Mouse (Mus musculus): ENCODE results near the gene Myh8. TPM values are rescaled to one million over a fixed set of nuclear protein-coding genes. Genes with fewer than 3 reads are reported as not detected.

Gene Myh8
- 1 to 10 TPM; 1.3 to 1.4 TPM for total RNA-seq (2021)

DNA sequence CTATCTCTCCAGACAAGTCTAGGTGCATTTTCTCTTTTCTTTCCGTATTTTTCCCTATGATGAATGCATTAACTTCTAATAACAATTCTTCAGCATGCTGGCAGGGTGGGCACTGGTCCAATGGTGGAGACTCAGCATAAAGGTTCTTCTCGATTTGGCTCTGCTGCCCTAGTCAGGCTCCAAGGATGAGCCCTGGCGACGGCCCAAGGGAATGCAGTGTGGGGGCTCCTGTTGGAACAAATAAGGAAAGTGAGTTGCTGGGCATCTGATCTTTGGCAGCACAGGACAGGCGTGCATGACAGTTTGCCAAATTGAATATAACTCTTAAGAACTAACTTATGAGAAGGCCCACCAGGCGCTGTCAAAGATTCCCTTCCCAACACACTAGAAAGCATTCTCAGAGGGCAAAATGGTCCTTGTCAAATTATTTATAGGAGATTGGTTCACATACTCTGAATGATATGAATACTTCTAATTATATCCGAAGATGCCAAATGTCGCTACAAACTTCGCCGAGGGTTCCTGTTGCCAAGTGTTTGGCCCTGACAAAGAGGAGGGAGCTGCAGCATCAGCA is at the start of gene Myh8:
Myh8 (plus strand) TSS at position 524 of the 574 bp plus-strand sequence.
- DNase-seq (ENCODE audit: extremely low spot score in 1 of 2, low spot score in 1 of 2) = no peak

GRCm38 (mm10) chr11:67228731-67229130 is 48.2 kb upstream of the Myh8 start:
- DNase-seq (ENCODE audit: extremely low spot score in 1 of 2, low spot score in 1 of 2) = no peak

GRCm38 (mm10) chr11:67229166-67229565 is 47.8 kb upstream of the Myh8 start:
- DNase-seq (ENCODE audit: extremely low spot score in 1 of 2, low spot score in 1 of 2) = no peak

DNA sequence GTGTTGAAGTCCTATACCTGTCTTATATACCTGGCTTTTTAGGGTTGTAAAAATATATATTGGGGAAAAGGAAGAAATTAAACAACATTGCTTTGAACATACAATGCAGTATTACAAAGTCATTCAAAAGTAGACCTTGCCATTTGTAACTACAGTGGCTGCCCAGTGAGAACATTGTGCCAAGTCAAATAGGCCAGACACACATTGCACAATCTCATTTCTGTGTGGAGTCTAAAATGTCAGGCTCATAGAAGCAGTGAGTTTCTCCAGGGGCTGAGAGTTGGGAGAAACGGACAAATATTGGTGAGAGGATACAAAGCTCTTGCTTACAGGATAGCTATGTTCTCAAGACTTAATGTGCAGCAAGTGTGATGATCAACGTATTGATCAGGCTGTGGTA is 47.0 kb upstream of the Myh8 start:
- DNase-seq (ENCODE audit: extremely low spot score in 1 of 2, low spot score in 1 of 2) = no peak

DNA sequence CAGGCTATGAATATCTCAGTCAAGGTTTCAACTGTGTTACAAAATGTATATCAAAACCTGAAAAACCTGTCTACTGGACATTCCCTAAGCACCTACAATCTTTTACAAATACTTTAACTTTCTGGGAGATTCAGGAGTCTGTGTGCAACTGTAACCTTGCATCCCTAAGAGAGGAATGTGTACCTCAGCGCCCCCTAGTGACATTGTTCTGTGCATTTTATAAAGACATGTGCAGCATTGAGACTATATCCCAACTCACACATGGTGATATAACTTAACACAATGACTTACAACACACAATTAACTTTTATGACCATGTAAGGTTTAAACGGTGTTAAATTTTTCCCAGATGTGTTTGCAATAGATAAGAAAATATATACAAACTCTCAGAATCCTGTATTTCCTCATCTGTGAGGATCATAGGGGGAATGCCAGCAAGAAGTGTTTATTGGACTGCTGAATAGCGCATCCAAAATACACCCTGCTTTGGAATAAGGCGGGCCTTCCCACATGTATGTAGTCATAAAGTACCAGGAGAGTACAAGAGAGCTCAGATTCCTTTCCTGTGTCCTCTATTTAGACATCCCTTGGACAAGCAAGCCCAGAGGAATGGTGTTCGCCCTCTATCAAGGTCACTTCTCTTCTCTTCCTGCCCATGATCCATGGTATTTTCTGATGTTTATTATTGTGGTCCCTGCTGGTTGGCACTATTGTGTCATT is 41.1 kb upstream of the Myh8 start:
- DNase-seq (ENCODE audit: extremely low spot score in 1 of 2, low spot score in 1 of 2) = peak in 1 of 2 experiments; percentile 64

DNA sequence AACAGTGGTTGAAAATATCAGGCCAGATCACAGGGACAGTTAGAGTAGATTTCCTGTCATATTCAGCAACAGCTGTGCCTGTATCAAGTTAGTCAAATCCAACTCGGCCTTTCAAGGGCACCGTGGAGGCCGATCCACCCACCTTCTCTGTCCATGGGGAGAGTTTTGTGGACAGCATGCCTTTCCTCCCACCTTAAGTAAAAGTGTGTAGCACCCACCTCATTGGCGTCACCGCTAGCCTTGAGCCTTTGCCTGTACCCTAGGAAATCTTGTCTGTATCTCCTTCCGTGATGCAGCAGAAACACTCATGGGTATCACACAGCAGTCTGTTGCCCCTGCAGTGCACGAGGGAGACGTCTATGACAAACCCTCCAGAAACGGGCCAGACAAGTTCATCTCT is 40.1 kb upstream of the Myh8 start:
- no peak for DNase-seq (ENCODE audit: extremely low spot score in 1 of 2, low spot score in 1 of 2)

- DNase-seq (ENCODE audit: extremely low spot score in 1 of 2, low spot score in 1 of 2) = no peak
Measured at GRCm38 (mm10) chr11:67237481-67238079, 39.3 kb upstream of the Myh8 start, which contains the start of gene Myh4. Gene Myh4 (plus strand): TSS chr11:67238029.

DNA sequence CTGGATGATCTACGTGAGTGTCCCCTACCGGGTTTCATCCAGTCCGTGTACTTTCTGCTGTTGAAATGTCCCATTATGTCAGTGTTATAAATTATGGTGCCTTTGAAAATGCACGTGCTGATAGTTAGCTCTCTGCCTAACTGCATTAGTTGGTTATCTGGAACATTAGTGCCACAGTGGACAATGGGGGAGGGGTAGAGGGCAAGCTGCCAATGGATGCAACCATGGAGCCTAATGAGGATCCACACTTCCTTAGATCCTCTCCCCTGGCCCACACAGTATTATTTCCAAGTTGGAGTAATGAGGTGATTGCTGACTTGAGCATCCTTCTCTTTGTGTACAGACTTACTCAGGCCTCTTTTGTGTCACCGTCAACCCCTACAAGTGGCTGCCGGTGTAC is 35.9 kb upstream of the Myh8 start:
- DNase-seq (ENCODE audit: extremely low spot score in 1 of 2, low spot score in 1 of 2) = no peak

- DNase-seq (ENCODE audit: extremely low spot score in 1 of 2, low spot score in 1 of 2) = peak in 1 of 2 experiments; percentile 15
Measured at GRCm38 (mm10) chr11:67253691-67254090, 23.2 kb upstream of the Myh8 start.

DNA sequence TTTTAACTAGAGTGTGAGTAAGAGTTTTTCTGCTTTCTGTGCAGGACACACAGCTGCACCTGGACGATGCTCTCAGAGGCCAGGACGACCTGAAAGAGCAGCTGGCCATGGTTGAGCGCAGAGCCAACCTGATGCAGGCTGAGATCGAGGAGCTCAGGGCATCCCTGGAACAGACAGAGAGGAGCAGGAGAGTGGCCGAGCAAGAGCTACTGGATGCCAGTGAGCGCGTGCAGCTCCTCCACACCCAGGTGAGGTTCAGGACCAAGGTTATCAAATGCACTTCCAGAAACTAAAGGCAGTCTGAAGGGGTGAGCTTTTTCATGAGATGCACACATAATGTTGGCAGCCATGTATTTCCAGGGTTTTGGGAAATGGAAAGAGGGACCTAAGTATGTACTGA is 19.9 kb upstream of the Myh8 start:
- DNase-seq (ENCODE audit: extremely low spot score in 1 of 2, low spot score in 1 of 2) = no peak

GRCm38 (mm10) chr11:67260956-67261355 is 16.0 kb upstream of the Myh8 start:
- DNase-seq (ENCODE audit: extremely low spot score in 1 of 2, low spot score in 1 of 2) = no peak

DNA sequence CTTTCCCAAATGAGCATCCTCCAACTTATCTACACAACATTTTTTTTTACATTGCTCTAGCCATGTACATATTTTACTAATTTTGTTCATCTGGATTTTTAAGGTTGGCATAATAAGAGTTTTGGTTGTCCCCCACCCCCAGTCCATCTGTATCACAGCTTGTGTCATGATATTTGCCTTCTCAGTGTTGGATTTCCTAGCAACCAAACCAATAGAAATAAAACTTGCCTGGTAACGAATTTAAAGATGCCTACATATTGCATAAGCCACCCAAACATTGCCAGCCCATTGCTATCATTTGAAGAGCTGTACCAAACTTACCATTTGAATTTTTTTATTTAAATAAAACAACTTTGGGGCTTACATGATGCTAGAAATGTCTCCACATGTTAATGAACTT is 16.5 kb downstream of the Myh8 start:
- DNase-seq (ENCODE audit: extremely low spot score in 1 of 2, low spot score in 1 of 2) = no peak

DNA sequence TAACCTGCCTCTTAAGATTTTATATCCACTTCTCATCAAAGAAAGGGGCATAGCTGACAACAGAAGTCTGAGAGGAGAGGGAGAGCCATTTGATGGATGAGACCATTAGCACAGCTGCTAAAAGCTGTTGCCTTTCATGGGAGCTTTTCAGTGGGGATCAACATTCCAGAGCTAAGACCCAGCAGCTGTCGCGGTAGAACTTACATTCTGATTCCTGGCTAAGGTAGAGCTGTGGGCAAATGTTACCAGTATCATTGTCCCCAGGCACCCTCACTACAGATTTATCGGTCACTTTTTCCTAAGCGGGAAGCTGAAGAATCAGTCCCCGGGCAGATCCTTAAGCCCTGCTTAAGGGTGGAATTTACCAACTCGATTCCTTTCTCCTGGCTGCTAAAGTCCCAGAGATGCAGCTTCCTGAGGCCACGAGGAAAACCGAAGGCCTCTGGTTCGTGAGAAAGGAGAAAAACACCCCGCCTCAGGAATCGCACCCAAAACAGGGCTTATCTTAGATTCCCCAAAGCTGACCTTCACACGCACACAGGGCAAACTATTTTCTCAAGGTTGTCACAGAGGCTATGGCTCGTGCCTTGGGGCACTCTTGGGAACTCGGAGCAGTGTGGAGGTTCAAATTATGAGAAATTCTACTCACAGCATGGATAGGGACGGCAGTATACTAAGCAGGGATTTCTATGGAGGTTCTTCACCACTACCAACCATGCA is 37.0 kb downstream of the Myh8 start:
- no peak for DNase-seq (ENCODE audit: extremely low spot score in 1 of 2, low spot score in 1 of 2)

DNA sequence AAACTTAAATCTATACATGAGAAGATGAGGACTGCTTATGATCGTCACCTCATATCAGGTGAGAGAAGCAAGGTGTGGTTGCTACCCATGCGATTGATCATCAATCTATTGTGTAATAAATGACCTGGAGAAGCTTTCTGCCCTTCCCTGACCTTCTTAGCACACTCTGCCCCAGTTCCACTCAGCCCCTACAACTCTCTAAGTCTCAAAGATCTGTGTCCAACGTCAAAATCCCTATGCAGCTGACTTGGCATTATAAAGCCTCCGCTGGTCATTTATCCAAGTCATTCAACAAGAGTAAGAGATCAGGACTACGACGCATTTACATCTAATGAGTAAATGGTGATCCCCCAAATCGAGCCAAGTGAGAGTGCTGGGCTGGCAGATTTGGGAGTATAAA is 44.4 kb downstream of the Myh8 start, which contains the start of gene Myh13:
Myh13 (plus strand) TSS at position 301 of the 400 bp plus-strand sequence.
- DNase-seq (ENCODE audit: extremely low spot score in 1 of 2, low spot score in 1 of 2) = no peak

DNA sequence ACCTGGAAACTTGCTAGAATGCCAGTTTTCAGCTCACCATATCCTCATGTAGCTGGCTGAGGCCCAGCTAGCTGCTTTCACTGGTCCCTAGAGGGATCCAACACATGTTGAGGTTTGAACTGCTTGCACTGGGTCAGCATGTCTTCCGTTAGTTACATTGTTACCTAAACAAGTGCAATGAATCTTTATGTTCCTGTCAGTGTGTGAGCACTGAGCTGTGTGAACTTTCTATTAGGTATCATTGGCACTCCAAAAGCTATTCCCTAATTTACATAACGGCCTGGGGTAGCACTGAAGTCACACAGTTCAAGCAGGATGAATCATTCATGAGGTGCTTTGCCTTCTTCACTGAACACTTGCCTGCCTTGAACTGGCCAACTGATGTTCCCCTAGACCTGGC is 49.6 kb downstream of the Myh8 start:
- DNase-seq (ENCODE audit: extremely low spot score in 1 of 2, low spot score in 1 of 2) = no peak

DNA sequence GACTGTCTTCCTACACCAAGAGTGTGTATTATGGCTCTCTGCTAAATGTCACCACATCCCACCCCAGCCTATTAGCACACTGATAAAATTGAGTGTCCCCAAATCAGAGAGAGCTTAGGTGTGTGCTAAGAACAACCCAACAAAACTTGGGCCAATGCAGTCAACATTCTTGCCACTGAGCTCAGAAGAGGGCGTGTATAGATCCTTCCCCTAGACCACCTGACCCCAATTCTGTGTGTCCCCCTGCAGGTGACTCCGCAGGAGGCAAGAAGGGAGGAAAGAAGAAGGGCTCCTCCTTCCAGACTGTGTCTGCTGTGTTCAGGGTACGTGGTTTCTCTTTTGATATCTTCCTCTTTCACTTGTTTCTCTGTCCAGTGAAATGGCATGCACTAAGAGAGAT is 67.6 kb downstream of the Myh8 start:
- no peak for DNase-seq (ENCODE audit: extremely low spot score in 1 of 2, low spot score in 1 of 2)

GRCm38 (mm10) chr11:67345186-67345855 is 68.4 kb downstream of the Myh8 start:
- no peak for DNase-seq (ENCODE audit: extremely low spot score in 1 of 2, low spot score in 1 of 2)

DNA sequence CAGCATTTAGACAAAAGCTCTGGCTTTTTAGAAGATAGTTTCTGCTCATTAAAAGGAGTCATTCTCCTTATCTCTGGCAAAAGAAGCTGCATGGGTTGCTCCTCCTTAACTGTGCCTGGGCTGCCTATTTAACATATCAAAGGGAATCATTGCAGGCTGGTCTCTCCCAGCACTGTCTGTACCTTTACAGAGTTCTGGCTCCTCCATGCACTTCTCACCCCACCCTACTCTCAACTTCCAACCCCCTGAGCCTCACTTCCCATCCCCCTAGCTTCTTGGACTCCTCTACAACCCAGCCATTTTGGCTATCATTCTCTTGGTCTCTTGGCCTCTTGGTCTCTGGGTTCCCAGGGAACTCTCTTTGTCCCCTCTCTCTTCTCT is 68.9 kb downstream of the Myh8 start:
- DNase-seq (ENCODE audit: extremely low spot score in 1 of 2, low spot score in 1 of 2) = no peak

DNA sequence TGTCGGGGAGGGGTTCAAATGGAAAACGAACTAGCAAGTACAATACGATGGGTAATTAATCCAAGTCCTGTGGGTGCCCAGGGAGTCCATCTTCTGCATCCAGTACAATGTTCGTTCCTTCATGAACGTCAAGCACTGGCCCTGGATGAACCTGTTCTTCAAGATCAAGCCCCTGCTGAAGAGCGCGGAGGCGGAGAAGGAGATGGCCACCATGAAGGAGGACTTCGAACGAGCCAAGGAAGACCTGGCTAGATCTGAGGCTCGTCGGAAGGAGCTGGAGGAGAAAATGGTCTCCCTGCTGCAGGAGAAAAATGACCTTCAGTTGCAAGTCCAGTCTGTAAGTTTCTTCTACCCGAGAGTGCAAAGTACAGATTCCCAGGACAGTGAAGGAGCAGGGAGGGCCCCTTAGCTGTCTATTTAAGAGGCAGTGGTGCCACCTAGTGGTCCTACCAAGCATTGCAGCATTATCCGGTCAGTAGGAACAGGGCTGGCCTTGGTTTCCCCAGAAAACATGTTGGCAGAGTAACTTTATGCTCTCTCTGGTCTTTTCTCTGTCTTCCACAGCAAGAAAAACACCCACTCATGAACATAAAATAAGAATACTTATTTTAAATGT is 73.3 kb downstream of the Myh8 start:
- DNase-seq (ENCODE audit: extremely low spot score in 1 of 2, low spot score in 1 of 2) = peak; percentile 67 to 94

- no peak for DNase-seq (ENCODE audit: extremely low spot score in 1 of 2, low spot score in 1 of 2)
Measured at GRCm38 (mm10) chr11:67353011-67353410, 76.1 kb downstream of the Myh8 start.
